Mouse (Mus musculus) embryonic facial prominence, embryonic 12.5 days (tissue): ENCODE data around the gene Spef2. TPM values are rescaled to one million over a fixed set of nuclear protein-coding genes. Genes with fewer than 3 reads are reported as not detected.
"Not testable (repeated sequence)": the region's sequence is repeated elsewhere in the genome, so short reads cannot be mapped to it uniquely, and the experiment has no call there.

Experiments used
- ATAC-seq: fragments of 200-750 bp; cut with Nextera tagmentation; 2 replicates; pipeline ENCODE4 v1.8.0; 2017; ENCODE audit not compliant: insufficient number of reproducible peaks, insufficient read depth, low FRiP score, low TSS enrichment
- H3K27ac ChIP-seq: fragments of 300-500 bp; sonication (generic); 2 replicates; pipeline ENCODE4 v1.5.1; 2016; ENCODE audit warnings: mild to moderate bottlenecking
- H3K27me3 ChIP-seq: fragments of 300-500 bp; sonication (generic); 2 replicates; pipeline ENCODE4 v1.6.1; 2016; ENCODE audit warnings: mild to moderate bottlenecking, moderate library complexity
- H3K36me3 ChIP-seq: fragments of 300-500 bp; sonication (generic); 2 replicates; pipeline ENCODE4 v1.6.1; 2016; ENCODE audit warnings: mild to moderate bottlenecking
- H3K4me1 ChIP-seq: fragments of 300-500 bp; sonication (generic); 2 replicates; pipeline ENCODE4 v1.6.1; 2016
- H3K4me2 ChIP-seq: fragments of 300-500 bp; sonication (generic); replicated peaks from 2 replicates; pipeline ENCODE4 v1.6.1; 2016; ENCODE audit warnings: mild to moderate bottlenecking, moderate library complexity
- H3K4me3 ChIP-seq: fragments of 300-500 bp; sonication (generic); 2 replicates; pipeline ENCODE4 v1.5.1; 2016; ENCODE audit warnings: mild to moderate bottlenecking
- H3K9ac ChIP-seq: fragments of 300-500 bp; sonication (generic); 2 replicates; pipeline ENCODE4 v1.6.1; 2016; ENCODE audit warnings: mild to moderate bottlenecking, moderate library complexity
- H3K9me3 ChIP-seq: fragments of 300-500 bp; sonication (generic); 2 replicates; pipeline ENCODE4 v1.6.1; 2016; ENCODE audit warnings: mild to moderate bottlenecking, moderate library complexity
- WGBS: fragments of 180-500 bp; shearing (Covaris S2); methylation state at CpG from one replicate; pipeline ENCODE4 v1.1.7; 2016; 5-methylcytosine and 5-hydroxymethylcytosine counted together
- polyA plus RNA-seq: library from polyadenylated mRNA; unstranded; fragments of >200 nt; fragmentation: Nextera tagmentation; extraction: Ambion mirVana; gene quantifications from 2 replicates; pipeline ENCODE4 v1.2.1, GENCODE M21; 2016

The Spef2 gene
- polyA plus RNA-seq, 1 experiment from 2014 or later, result 0.58 TPM

- H3K27ac ChIP-seq, result no peak overlapping the region
- H3K36me3 ChIP-seq, result no peaks in the 10 kb centered on the region
- H3K4me1 ChIP-seq, result no peaks in the 10 kb centered on the region
- no peak for ATAC-seq
- H3K4me3 ChIP-seq, result no peak overlapping the region
- no peaks in the 10 kb centered on the region for H3K9me3 ChIP-seq
- WGBS, result 84% methylated on average over 4 of the region's 4 CpGs
- H3K4me2 ChIP-seq, result no peak overlapping the region
- H3K27me3 ChIP-seq, result no peaks in the 10 kb centered on the region
- H3K9ac ChIP-seq, result no peak overlapping the region
These were observed 175.3 kb downstream of the Spef2 start for GRCm38 (mm10) chr15:9573361-9573760.

GRCm38 (mm10) chr15:9572664-9573063, 176.0 kb downstream of the Spef2 start:
- Histone ChIP-seq H3K9ac (no peak overlapping the region), H3K4me2 (no peak overlapping the region), H3K9me3 (no peaks in the 10 kb centered on the region), H3K4me1 (no peaks in the 10 kb centered on the region), H3K27ac (no peak overlapping the region), H3K36me3 (no peaks in the 10 kb centered on the region), H3K4me3 (no peak overlapping the region), H3K27me3 (no peaks in the 10 kb centered on the region)
- WGBS, result 87% methylated on average over 7 of the region's 7 CpGs
- no peak for ATAC-seq

GRCm38 (mm10) chr15:9571896-9572295, 176.8 kb downstream of the Spef2 start:
- Histone ChIP-seq H3K9me3 (no peaks in the 10 kb centered on the region), H3K27ac (no peak overlapping the region), H3K4me2 (no peak overlapping the region), H3K4me3 (no peak overlapping the region), H3K36me3 (no peaks in the 10 kb centered on the region), H3K9ac (no peak overlapping the region), H3K27me3 (no peaks in the 10 kb centered on the region), H3K4me1 (no peaks in the 10 kb centered on the region)
- 81% methylated on average over 2 of the region's 2 CpGs for WGBS
- no peak for ATAC-seq

DNA sequence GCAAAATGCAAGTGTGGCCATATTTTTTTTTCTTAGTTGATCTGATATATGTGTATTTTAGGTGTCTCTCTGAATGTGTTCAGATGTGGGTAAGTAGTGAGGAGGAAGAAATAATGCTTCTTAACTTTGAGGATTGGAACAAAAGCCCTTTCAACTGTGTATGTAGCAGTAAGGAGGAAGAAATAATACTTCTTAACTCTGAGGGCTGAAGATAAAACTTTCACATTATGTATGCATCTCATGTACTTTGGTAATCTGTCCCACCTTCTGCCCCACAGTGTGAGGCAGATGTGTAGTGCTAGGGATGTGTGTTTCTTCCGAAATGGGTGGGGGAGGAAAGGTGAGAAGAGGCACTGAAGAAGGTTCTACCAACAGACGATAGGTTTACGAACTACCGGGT, 181.4 kb downstream of the Spef2 start:
- H3K36me3 ChIP-seq, result no peaks in the 10 kb centered on the region
- no peak overlapping the region for H3K4me2 ChIP-seq
- no peak overlapping the region for H3K27ac ChIP-seq
- H3K4me3 ChIP-seq, result no peak overlapping the region
- H3K4me1 ChIP-seq, result no peaks in the 10 kb centered on the region
- H3K9ac ChIP-seq, result no peak overlapping the region
- no peaks in the 10 kb centered on the region for H3K27me3 ChIP-seq
- no peak for ATAC-seq
- WGBS, result 77% methylated on average over 4 of the region's 4 CpGs
- no peaks in the 10 kb centered on the region for H3K9me3 ChIP-seq

- Histone ChIP-seq H3K27me3 (no peaks in the 10 kb centered on the region), H3K36me3 (no peaks in the 10 kb centered on the region), H3K27ac (no peak overlapping the region), H3K4me2 (no peak overlapping the region), H3K9ac (no peak overlapping the region), H3K4me1 (no peaks in the 10 kb centered on the region), H3K9me3 (no peaks in the 10 kb centered on the region), H3K4me3 (no peak overlapping the region)
- no peak for ATAC-seq
- WGBS, result 80% methylated on average over 6 of the region's 6 CpGs
These were observed 183.3 kb downstream of the Spef2 start for GRCm38 (mm10) chr15:9565396-9565795.

DNA sequence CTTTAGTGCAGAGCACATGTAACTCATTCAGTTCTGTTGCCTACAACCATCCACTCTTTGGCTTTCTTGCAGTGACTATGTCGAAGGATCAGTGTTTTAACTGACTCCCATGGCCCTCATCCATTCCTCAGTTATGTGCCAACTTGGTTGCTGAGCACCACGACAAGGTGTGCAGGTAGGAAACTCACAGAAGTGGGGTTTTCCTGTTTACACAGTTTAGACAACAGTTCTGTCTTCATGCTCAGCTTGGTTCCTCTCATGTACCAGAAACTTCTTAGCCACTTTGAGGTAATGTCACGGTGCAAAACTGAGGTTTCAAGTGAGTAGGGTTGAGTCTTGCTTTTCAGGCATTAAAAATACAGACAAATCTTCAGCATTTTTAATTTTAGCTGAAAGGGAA, 184.5 kb downstream of the Spef2 start:
- Histone ChIP-seq H3K27ac (no peak overlapping the region), H3K9me3 (no peaks in the 10 kb centered on the region), H3K4me2 (no peak overlapping the region), H3K9ac (no peak overlapping the region), H3K36me3 (no peaks in the 10 kb centered on the region), H3K27me3 (no peaks in the 10 kb centered on the region), H3K4me3 (no peak overlapping the region), H3K4me1 (no peaks in the 10 kb centered on the region)
- WGBS, result 76% methylated on average over 3 of the region's 3 CpGs
- ATAC-seq, result no peak

DNA sequence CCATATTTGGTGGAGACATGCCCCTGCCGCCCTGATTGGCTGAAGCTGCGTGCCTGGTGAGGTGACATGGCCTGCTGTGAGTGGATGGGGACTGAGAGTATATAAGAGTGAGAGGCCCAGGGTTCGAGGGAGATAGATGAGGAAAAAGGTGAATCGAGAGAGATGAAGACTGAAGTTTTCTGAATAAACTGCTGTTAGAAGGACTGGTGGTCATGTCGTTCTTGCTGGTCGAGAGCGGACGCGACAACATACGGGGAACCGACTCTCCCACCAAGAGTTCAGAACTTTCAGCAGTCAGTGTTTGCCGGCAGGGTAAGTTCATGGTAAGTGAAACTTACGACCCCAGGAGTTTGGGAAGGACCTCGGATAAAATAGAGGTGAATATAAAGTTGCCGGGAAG, 191.4 kb downstream of the Spef2 start:
- not testable (repeated sequence) for ATAC-seq, H3K9me3 ChIP-seq, H3K27ac ChIP-seq, H3K9ac ChIP-seq, H3K4me2 ChIP-seq, H3K4me3 ChIP-seq, H3K36me3 ChIP-seq, H3K4me1 ChIP-seq, H3K27me3 ChIP-seq
- WGBS, result 89% methylated on average over 15 of the region's 15 CpGs

DNA sequence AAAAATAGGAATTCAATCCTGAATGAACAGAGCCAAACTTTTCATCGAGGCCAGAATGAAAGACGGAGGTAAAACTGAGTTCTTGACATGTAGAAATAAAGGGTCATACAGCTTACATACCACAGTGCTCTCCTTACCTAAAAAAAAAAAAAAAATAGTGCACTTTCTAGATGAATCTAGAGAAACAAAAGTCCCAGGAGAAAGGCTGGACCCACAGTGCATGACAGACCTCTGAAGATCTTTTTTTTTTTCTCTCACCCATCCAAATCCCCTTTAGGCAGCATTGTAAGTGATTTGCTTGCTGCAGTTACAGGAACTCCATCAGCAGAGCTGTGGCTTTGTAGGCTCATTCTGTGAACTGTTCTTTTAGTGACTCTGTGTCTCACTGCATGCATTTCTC, 199.7 kb downstream of the Spef2 start:
- Histone ChIP-seq H3K27me3 (no peaks in the 10 kb centered on the region), H3K9ac (no peak overlapping the region), H3K4me1 (no peaks in the 10 kb centered on the region), H3K27ac (no peak overlapping the region), H3K9me3 (no peaks in the 10 kb centered on the region), H3K4me3 (no peak overlapping the region), H3K36me3 (no peaks in the 10 kb centered on the region), H3K4me2 (no peak overlapping the region)
- no peak for ATAC-seq
- 77% methylated on average over 2 of the region's 2 CpGs for WGBS

DNA sequence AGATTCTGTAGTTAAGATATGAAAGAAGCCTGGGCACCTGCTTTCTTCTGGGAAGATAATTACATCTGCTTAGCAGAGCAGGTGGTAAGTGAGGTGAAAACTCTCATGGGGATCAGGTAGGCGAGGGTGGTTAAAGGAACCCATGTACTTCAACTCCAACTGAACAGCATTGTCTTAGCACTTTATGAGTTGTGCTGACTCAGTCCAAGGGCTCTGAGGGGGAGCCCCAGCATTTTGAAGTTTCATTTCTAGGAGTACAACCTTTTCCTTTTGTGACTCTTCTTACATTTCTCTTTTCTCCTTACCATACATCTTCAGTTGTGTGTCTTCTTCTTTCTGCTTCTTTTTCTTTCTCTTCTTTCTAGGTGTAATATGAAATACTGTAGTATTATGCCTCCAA, 213.5 kb downstream of the Spef2 start:
- no peaks in the 10 kb centered on the region for H3K36me3 ChIP-seq
- no peaks in the 10 kb centered on the region for H3K27me3 ChIP-seq
- ATAC-seq, result no peak
- H3K27ac ChIP-seq, result no peak overlapping the region
- H3K9me3 ChIP-seq, result no peaks in the 10 kb centered on the region
- H3K4me2 ChIP-seq, result no peak overlapping the region
- no peaks in the 10 kb centered on the region for H3K4me1 ChIP-seq
- no peak overlapping the region for H3K9ac ChIP-seq
- no peak overlapping the region for H3K4me3 ChIP-seq
- 70% methylated on average over 1 of the region's 1 CpGs for WGBS

- no peak overlapping the region for H3K4me2 ChIP-seq
- H3K9ac ChIP-seq, result no peak overlapping the region
- no peaks in the 10 kb centered on the region for H3K36me3 ChIP-seq
- WGBS, result 83% methylated on average over 3 of the region's 3 CpGs
- H3K4me1 ChIP-seq, result no peaks in the 10 kb centered on the region
- ATAC-seq, result no peak
- no peak overlapping the region for H3K4me3 ChIP-seq
- H3K27ac ChIP-seq, result no peak overlapping the region
- H3K9me3 ChIP-seq, result no peaks in the 10 kb centered on the region
- no peaks in the 10 kb centered on the region for H3K27me3 ChIP-seq
These were observed 215.2 kb downstream of the Spef2 start for GRCm38 (mm10) chr15:9533356-9533902.

GRCm38 (mm10) chr15:9530076-9530475, 218.6 kb downstream of the Spef2 start, which contains the start of gene Il7r:
TSS of gene Il7r (minus strand) at chr15:9530176.
- Histone ChIP-seq H3K9ac (no peak within 1 kb of the TSS), H3K4me1 (no peaks in the 10 kb centered on the region), H3K36me3 (no peaks in the 10 kb centered on the region), H3K27me3 (no peaks in the 10 kb centered on the region), H3K27ac (no peak within 1 kb of the TSS), H3K9me3 (no peaks in the 10 kb centered on the region), H3K4me3 (no peak within 1 kb of the TSS), H3K4me2 (no peak within 1 kb of the TSS)
- WGBS, result 80% methylated on average over 4 of the region's 4 CpGs
- no peak for ATAC-seq

DNA sequence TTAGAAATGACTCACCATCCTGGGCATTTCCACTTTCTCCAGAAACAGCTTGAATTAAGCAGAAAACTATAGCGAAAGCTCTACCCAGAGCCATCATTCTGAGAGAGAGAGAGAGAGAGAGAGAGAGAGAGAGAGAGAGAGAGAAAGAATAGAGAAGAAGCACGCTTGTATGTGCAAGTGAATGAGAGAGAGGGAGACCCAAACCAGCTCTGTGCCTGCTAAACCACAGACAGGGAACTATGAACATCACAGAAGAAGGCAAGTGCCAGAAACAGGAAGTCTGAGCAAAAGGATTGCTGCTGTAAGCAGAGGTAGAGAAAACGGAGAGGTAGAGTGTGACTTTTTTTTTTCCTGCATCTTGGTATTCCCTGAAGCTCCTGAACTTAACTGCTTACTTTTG, 219.0 kb downstream of the Spef2 start:
- H3K9me3 ChIP-seq, result no peaks in the 10 kb centered on the region
- H3K4me2 ChIP-seq, result no peak overlapping the region
- H3K4me1 ChIP-seq, result no peaks in the 10 kb centered on the region
- no peaks in the 10 kb centered on the region for H3K27me3 ChIP-seq
- no peak for ATAC-seq
- WGBS, result 84% methylated on average over 3 of the region's 3 CpGs
- H3K4me3 ChIP-seq, result no peak overlapping the region
- H3K36me3 ChIP-seq, result no peaks in the 10 kb centered on the region
- no peak overlapping the region for H3K27ac ChIP-seq
- no peak overlapping the region for H3K9ac ChIP-seq
